Mouse (Mus musculus): ENCODE results near the gene Farp1. TPM values are rescaled to one million over a fixed set of nuclear protein-coding genes. Genes with fewer than 3 reads are reported as not detected.
A peak's percentile ranks its signal among the peaks of the same experiment; 100 is the strongest.

Gene Farp1
- polyA plus RNA-seq, 1 experiment from 2014 or later = 27.9 TPM

DNA sequence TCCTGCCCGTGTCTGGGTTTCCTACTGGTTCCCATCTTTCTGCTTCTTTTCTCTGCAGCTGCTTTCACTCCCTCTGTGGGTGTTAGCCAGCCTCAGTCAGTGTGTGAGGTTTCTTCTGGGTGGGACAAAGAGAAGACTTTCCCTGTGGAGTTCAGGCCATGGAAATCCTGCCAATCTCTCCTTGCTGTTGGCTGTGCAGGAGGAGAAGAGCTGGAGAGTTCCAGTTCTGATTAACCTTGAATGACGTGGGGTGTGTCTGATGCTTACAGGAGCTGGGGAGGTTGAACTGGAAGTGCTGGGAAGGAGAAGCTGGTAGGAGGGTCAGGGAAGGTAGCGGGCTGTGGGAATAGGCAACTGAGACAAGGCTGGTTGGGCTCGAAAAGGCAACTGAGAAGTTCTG is 26.7 kb downstream of the Farp1 start:
- H3K27me3 ChIP-seq = no peaks in the 10 kb centered on the region
- peak overlapping the region; percentile 75; the same call in 1 of the 2 replicates for H3K27ac ChIP-seq
- peaks cover 48% of the 10 kb centered on the region for H3K4me1 ChIP-seq
- peaks cover 8% of the 10 kb centered on the region for H3K36me3 ChIP-seq (replicated peaks)
- WGBS = 73% methylated on average over 4 of the region's 4 CpGs
- H3K9me3 ChIP-seq = 0 out of 2 replicates have a peak, but pooled peaks cover 5% of the 10 kb centered on the region
- H3K9ac ChIP-seq = no peak overlapping the region
- no peak for ATAC-seq (ENCODE audit: low FRiP score)
- H3K4me2 ChIP-seq = peak overlapping the region; percentile 6; the same call in 1 of the 2 replicates
- H3K4me3 ChIP-seq (replicated peaks) = no peak overlapping the region

DNA sequence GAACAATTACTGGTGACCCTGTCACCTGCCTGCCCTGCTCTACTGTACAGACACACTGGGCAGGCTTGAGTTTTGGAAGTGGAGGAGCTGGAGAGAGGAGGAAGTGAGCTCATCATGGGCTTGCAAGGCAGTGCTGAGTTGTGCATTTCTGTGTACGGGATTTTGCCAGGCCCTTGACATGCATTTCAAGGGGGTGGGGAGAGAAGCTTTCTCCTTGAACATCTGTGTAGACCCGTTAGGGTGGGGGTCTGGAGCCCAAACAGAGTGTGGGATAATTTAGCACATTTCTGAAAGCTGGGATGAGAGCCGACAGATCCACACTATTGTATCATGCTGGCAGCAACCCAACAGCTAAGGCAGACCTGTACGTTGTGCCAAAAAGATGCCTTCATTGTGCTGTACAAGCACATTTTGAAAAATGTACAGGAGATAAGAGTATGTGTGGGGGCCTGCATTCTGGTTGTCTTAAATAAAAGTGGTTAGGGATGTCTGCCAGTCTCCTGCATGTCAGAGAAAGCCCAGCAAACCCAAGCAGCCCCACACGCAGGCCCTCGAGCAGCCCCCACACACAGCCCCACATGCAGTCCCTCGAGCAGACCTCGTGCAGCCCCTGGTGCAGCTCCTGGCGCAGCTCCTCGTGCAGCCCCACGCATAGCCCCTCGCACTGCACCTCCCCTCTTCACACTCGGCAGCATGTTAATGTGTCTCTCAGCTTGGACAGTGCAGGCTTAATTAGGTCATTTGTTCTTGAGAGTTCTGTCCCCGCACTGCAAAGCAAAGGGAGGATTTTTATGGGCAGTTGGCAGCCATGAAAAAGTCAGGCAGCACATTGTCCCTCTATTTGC is 27.5 kb downstream of the Farp1 start:
- H3K4me1 ChIP-seq = peaks cover 48% of the 10 kb centered on the region
- H3K9ac ChIP-seq = 0 out of 2 replicates have a peak overlapping the region, but pooled peaks have one; percentile 5
- 12% methylated on average over 14 of the region's 14 CpGs for WGBS
- H3K27me3 ChIP-seq = no peaks in the 10 kb centered on the region
- peak overlapping the region; percentile 75 for H3K27ac ChIP-seq
- 0 out of 2 replicates have a peak, but pooled peaks cover 5% of the 10 kb centered on the region for H3K9me3 ChIP-seq
- H3K4me2 ChIP-seq = peak overlapping the region; percentile 6
- ATAC-seq (ENCODE audit: low FRiP score) = peak; percentile 85
- H3K4me3 ChIP-seq (replicated peaks) = no peak overlapping the region
- peaks cover 8% of the 10 kb centered on the region for H3K36me3 ChIP-seq (replicated peaks)

DNA sequence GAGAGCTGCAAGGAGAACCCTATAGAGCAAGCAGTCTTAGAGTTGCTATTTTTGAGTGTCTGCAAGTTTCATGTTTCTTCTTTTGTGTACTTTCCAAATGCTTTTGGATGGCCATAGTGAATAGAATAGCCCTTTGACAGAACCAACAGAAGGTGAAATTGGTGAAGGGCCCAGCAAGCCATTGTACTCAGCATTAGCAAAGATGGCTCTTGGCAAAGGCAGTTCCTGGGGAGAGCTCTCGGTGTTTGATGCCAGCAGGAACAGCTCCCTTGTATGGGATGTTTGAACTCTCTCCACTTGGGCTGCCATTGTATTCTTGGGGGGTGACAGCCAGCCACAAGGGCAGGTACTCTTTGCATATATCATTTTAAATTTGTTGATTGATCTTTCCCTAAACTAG is 29.7 kb downstream of the Farp1 start:
- Histone ChIP-seq H3K36me3 (replicated peaks) (peaks cover 8% of the 10 kb centered on the region), H3K9me3 (0 out of 2 replicates have a peak, but pooled peaks cover 5% of the 10 kb centered on the region), H3K27me3 (no peaks in the 10 kb centered on the region), H3K4me3 (replicated peaks) (no peak overlapping the region), H3K4me1 (peaks cover 39% of the 10 kb centered on the region), H3K27ac (no peak overlapping the region), H3K9ac (no peak overlapping the region), H3K4me2 (no peak overlapping the region)
- WGBS = 37% methylated on average over 1 of the region's 1 CpGs
- no peak for ATAC-seq (ENCODE audit: low FRiP score)

DNA sequence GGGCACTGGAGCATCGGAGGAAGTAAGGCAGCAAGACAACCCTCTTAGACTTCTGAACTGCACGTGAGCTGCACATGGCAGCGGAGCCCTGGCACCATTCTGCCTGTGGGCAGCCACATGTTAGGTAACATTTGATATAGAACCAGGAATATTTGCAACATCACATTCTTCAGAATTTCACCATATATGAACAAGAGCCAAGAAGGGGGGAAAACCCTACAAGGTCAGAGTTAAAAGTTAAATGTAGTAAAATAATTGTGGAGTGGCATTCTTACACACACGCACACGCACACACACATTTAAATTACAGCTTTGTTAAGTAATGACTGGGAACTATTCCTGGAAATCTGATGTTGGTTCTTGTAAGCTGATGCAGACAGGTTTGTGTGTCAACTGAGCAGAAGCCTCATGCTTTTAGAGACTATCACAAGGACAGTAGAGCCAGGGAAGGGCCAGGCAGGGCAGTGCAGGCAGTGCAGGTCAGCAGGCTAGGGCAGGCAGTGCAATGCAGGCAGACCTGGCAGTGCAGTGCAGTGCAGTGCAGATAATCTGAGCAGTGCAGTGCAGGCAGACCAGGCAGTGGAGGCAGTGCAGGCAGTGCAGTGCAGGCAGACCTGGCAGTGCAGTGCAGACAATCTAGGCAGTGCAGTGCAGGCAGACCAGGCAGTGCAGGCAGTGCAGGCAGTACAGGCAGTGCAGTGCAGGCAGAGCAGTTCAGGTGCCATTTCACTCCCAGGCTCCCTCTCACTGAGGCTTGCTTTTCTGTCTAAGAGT is 38.3 kb downstream of the Farp1 start:
- Histone ChIP-seq H3K9me3 (no peaks in the 10 kb centered on the region), H3K4me2 (no peak overlapping the region), H3K4me3 (replicated peaks) (no peak overlapping the region), H3K27me3 (no peaks in the 10 kb centered on the region), H3K4me1 (no peaks in the 10 kb centered on the region), H3K27ac (no peak overlapping the region), H3K36me3 (replicated peaks) (no peaks in the 10 kb centered on the region), H3K9ac (no peak overlapping the region)
- peak; percentile 64; the same call in 1 of the 2 replicates for ATAC-seq (ENCODE audit: low FRiP score)
- 96% methylated on average over 5 of the region's 5 CpGs for WGBS

DNA sequence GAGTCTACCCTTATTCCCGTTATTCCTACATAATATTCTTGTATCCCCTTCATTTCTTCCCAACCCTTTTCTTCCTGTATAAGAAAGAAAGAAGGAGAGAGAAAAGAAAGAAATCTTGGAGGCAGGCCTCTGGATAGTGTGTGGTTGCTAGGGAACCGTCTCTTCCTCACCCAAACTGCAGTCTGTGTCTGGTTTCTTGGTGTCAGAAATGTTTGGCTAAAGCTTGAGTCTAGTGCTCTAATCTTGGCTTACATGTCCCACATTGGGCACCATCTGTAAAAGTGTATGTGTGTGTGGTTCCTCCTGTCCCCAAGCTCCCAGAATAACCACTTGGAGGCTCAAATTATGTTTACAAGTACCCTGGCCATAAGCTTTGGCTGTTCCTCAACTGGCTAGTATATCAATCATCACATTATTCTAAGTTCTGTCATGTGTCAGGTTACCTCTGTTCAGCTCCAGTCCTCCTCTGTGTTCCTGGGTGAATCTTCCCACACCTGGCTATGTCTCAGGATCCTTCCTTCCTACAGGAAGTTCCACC is 39.3 kb downstream of the Farp1 start:
- ATAC-seq (ENCODE audit: low FRiP score) = no peak
- Histone ChIP-seq H3K9ac (no peak overlapping the region), H3K27me3 (no peaks in the 10 kb centered on the region), H3K9me3 (no peaks in the 10 kb centered on the region), H3K27ac (no peak overlapping the region), H3K4me1 (no peaks in the 10 kb centered on the region), H3K4me3 (replicated peaks) (no peak overlapping the region), H3K36me3 (replicated peaks) (no peaks in the 10 kb centered on the region; the same call in 1 of the 2 replicates), H3K4me2 (no peak overlapping the region)
- WGBS = 88% methylated on average over 2 of the region's 2 CpGs

DNA sequence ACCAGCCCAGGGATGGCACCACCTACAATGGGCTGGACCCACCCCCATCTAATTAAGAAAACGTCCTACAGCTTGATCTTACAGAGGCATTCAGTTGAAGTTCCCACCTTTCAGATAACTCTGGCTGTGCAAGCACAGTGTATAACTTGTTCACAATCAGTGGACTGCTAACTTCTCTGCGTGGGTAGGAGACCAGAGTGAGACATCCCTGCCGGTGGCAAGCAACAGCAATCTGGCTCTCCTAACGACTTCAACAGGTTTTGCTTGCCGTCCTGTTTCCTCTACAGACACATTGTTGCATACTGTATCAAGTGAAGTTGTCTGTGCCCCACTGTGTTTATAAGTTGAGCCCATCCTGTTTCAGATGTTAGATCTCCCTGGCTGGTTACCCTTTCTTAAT is 45.7 kb downstream of the Farp1 start:
- no peak overlapping the region for H3K9ac ChIP-seq
- no peak for ATAC-seq (ENCODE audit: low FRiP score)
- 84% methylated on average over 5 of the region's 5 CpGs for WGBS

DNA sequence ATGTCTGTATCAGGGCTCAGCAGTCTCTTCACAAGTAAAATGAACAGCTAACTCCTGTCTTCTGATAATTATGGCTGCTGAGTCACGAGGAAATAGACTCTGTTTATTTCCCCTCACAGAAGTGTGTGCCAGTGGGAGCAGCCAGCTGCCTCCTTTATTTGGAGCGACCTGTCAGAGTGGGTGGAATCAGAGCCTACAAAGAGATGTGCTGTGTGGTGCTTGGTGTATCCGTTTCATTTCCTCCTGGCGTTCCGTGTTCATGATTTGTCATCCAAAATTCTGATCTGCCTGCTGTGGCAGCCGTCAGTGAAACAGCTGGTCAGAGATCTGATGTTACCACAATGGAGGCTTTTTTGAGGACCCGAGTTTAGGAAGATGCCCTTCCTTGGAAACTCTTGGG is 47.3 kb downstream of the Farp1 start:
- Histone ChIP-seq H3K27me3 (no peaks in the 10 kb centered on the region), H3K4me1 (peaks cover 5% of the 10 kb centered on the region; the same call in 1 of the 2 replicates), H3K9ac (no peak overlapping the region), H3K4me3 (replicated peaks) (no peak overlapping the region), H3K9me3 (no peaks in the 10 kb centered on the region), H3K36me3 (replicated peaks) (peaks cover 18% of the 10 kb centered on the region), H3K4me2 (no peak overlapping the region), H3K27ac (0 out of 2 replicates have a peak overlapping the region, but pooled peaks have one; percentile 61)
- WGBS = 65% methylated on average over 7 of the region's 7 CpGs
- ATAC-seq (ENCODE audit: low FRiP score) = 0 out of 2 replicates have a peak, but pooled peaks have one; percentile 17

More for the DNA sequence above, 45.7 kb downstream of the Farp1 start:
- Histone ChIP-seq H3K9me3 (no peaks in the 10 kb centered on the region), H3K4me3 (replicated peaks) (no peak overlapping the region), H3K27ac (no peak overlapping the region), H3K4me2 (no peak overlapping the region), H3K36me3 (replicated peaks) (peaks cover 11% of the 10 kb centered on the region), H3K27me3 (no peaks in the 10 kb centered on the region), H3K4me1 (peaks cover 5% of the 10 kb centered on the region; the same call in 1 of the 2 replicates)

DNA sequence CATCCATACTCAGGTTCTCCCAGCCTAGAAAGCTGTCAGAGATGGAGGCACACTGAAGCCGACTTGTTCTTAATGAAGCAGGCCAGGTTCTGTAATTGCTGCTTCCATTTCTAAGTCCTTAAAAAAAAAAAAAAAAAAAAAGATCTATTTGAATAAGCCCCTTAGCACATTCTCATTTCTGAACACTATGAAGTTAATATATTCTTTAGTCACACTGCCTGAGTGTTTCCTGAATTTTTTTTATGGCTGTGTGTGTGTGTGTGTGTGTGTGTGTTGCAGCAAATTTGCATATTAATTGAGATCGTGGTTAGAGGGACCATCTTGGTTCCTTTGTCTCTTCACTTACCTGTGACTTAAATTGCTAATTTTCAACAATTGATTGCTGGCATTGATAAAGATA is 47.8 kb downstream of the Farp1 start:
- no peak overlapping the region for H3K4me2 ChIP-seq

DNA sequence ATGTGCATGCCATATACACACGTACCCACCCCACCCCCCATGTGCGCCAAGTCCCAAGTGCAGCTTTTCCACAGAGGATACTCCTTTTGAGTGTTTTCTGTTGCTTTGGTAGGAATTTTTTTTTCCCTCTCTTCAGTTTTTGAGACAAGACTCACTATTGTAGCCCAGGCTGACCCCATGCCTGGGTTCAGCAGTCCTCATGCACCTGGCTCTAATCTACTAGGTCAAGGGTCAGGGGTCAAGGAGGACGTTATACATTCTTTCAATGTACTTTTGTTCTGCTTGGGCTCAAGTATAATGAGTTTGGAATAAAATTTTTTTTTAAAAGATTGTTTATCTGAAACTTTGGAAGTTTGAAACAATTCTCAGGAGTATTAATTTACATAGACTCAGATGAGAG is 48.4 kb downstream of the Farp1 start:
- H3K4me1 ChIP-seq = peaks cover 5% of the 10 kb centered on the region; the same call in 1 of the 2 replicates
- no peak overlapping the region for H3K4me3 ChIP-seq (replicated peaks)
- no peak overlapping the region for H3K4me2 ChIP-seq
- H3K27me3 ChIP-seq = no peaks in the 10 kb centered on the region
- WGBS = 82% methylated on average over 3 of the region's 3 CpGs
- H3K9ac ChIP-seq = no peak overlapping the region
- H3K9me3 ChIP-seq = no peaks in the 10 kb centered on the region
- no peak overlapping the region for H3K27ac ChIP-seq
- 0 out of 2 replicates have a peak, but pooled peaks have one; percentile 27 for ATAC-seq (ENCODE audit: low FRiP score)
- H3K36me3 ChIP-seq (replicated peaks) = peaks cover 18% of the 10 kb centered on the region

More for the DNA sequence above, 47.8 kb downstream of the Farp1 start:
- Histone ChIP-seq H3K36me3 (replicated peaks) (peaks cover 18% of the 10 kb centered on the region), H3K4me1 (peaks cover 5% of the 10 kb centered on the region; the same call in 1 of the 2 replicates), H3K9ac (no peak overlapping the region), H3K9me3 (no peaks in the 10 kb centered on the region), H3K4me3 (replicated peaks) (no peak overlapping the region), H3K27me3 (no peaks in the 10 kb centered on the region), H3K27ac (no peak overlapping the region)
- no peak for ATAC-seq (ENCODE audit: low FRiP score)
- WGBS = 54% methylated on average over 2 of the region's 2 CpGs

DNA sequence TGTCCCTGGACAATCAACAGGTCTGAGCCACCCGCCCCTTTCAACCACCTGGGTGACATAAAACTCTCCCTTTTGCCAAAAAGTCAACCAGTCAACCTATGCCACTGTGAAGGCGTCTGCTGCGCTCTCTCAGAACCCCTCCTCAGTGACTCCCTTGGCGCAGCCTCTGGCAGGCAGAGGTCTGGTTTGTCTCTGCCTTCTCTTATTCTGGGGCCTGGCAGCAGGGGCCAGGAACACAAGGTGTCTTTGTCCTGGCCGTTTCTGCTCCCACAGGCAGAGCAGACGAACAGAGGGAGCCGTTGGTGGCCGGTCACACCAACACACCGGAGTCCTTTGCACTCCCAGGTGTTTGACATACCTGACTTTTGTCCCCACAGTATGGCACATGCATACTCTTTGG is 57.5 kb downstream of the Farp1 start:
- H3K4me2 ChIP-seq = no peak overlapping the region
- ATAC-seq (ENCODE audit: low FRiP score) = no peak
- H3K36me3 ChIP-seq (replicated peaks) = peaks cover 19% of the 10 kb centered on the region
- H3K27me3 ChIP-seq = no peaks in the 10 kb centered on the region
- H3K9me3 ChIP-seq = no peaks in the 10 kb centered on the region
- WGBS = 73% methylated on average over 9 of the region's 9 CpGs
- H3K4me3 ChIP-seq (replicated peaks) = no peak overlapping the region
- no peak overlapping the region for H3K27ac ChIP-seq
- no peak overlapping the region for H3K9ac ChIP-seq
- H3K4me1 ChIP-seq = no peaks in the 10 kb centered on the region

DNA sequence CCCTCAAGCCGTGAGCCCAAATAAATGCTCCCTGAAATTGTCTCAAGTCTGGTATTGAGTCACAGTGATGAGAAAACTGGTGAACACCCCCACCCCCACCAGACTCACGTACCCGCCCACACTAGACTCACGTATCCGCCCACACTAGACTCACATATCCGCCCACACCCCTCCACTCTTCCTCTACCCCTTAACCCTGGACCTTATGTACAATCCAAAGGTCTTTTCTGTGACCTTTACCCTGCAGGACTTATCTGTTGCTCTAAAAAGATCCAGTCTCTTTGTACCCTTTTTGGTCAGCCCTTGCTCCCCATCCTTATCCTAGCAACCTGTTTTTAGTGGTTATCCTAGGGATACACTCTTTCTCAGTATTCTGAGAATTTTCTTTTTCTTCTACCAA is 58.9 kb downstream of the Farp1 start:
- no peak for ATAC-seq (ENCODE audit: low FRiP score)
- no peak overlapping the region for H3K4me3 ChIP-seq (replicated peaks)
- no peak overlapping the region for H3K9ac ChIP-seq
- no peaks in the 10 kb centered on the region for H3K4me1 ChIP-seq
- H3K27ac ChIP-seq = no peak overlapping the region
- peaks cover 16% of the 10 kb centered on the region for H3K36me3 ChIP-seq (replicated peaks)
- no peaks in the 10 kb centered on the region for H3K27me3 ChIP-seq
- H3K4me2 ChIP-seq = no peak overlapping the region
- WGBS = 86% methylated on average over 6 of the region's 6 CpGs
- H3K9me3 ChIP-seq = no peaks in the 10 kb centered on the region

Data from forebrain, embryonic 12.5 days (tissue).